8 mouse cellular contexts compared by ENCODE assay signal in genomic region chr1:134962821-134963220, GRCm38 (mm10). TPM values are rescaled to one million over a fixed set of nuclear protein-coding genes. Genes with fewer than 3 reads are reported as not detected.
A peak's percentile ranks its signal among the peaks of the same experiment; 100 is the strongest.
DNase-seq lines count a peak whose midpoint lies in the region; ATAC-seq and TF ChIP-seq lines count a peak whose summit lies in the region.

No protein-coding gene starts in this region.

- H3K27me3 ChIP-seq in forebrain, embryonic 16.5 days (replicated peaks; ENCODE audit: control insufficient read depth, insufficient read depth, low read length), result 0 out of 2 replicates have a peak, but pooled peaks cover 2% of the 10 kb centered on the region
- H3K27me3 ChIP-seq in limb, embryonic 12.5 days, result no peaks in the 10 kb centered on the region
- no peaks in the 10 kb centered on the region for H3K27me3 ChIP-seq in midbrain, postnatal 0 days (ENCODE audit: insufficient read depth, low read length)

- intact Hi-C loops in left cerebral cortex, postnatal 36 days (cut with DNase I), result no loop called here

- H3K4me1 ChIP-seq in forebrain, embryonic 16.5 days (replicated peaks; ENCODE audit: control insufficient read depth, insufficient read depth, low read length), result peaks cover 7% of the 10 kb centered on the region; the same call in 1 of the 2 replicates
- peaks cover 11% of the 10 kb centered on the region for H3K4me1 ChIP-seq in limb, embryonic 12.5 days (replicated peaks)
- H3K4me1 ChIP-seq in midbrain, postnatal 0 days (ENCODE audit: insufficient read depth, low read length), result no peaks in the 10 kb centered on the region

- peak overlapping the region; percentile 69 for H3K4me3 ChIP-seq in forebrain, embryonic 16.5 days (replicated peaks; ENCODE audit: low read length)
- H3K4me3 ChIP-seq in limb, embryonic 12.5 days (replicated peaks), result peak overlapping the region; percentile 68
- H3K4me3 ChIP-seq in midbrain, postnatal 0 days (ENCODE audit: low read depth, low read length), result peak overlapping the region; percentile 65

- TF ChIP-seq CTCF in midbrain, postnatal 0 days (IDR thresholded peaks at IDR 0.05), result peak; percentile 48

- ATAC-seq in forebrain, embryonic 16.5 days, result peak; percentile 57
- ATAC-seq in limb, embryonic 12.5 days (ENCODE audit: insufficient number of reproducible peaks, insufficient read depth, low FRiP score, low TSS enrichment, low read depth), result 0 out of 2 replicates have a peak, but pooled peaks have one; percentile 34
- peak; percentile 68; the same call in 1 of the 2 replicates for ATAC-seq in midbrain, postnatal 0 days (ENCODE audit: low FRiP score)

- peak overlapping the region; percentile 59 for H3K9ac ChIP-seq in forebrain, embryonic 16.5 days (replicated peaks; ENCODE audit: low read depth, low read length)
- H3K9ac ChIP-seq in limb, embryonic 12.5 days (replicated peaks), result peak overlapping the region; percentile 57; the same call in 1 of the 2 replicates
- peak overlapping the region; percentile 44 for H3K9ac ChIP-seq in midbrain, postnatal 0 days (replicated peaks; ENCODE audit: low read length, poor library complexity, severe bottlenecking)

- DNase-seq in embryo, embryonic 11 days, result peak; percentile 28
- no peak for DNase-seq in embryo, embryonic 9.5 days (ENCODE audit: extremely low spot score)
- peak; percentile 45 for DNase-seq in T-cell, adult 2 months (ENCODE audit: low spot score)
- peak; percentile 37 for DNase-seq in midbrain, postnatal 0 days (ENCODE audit: low spot score)
- DNase-seq in layer of hippocampus, adult 8-10 months (ENCODE audit: low spot score in 2 of 2), result no peak
- DNase-seq in left cerebral cortex, postnatal 36 days (ENCODE audit: low spot score in 2 of 2), result no peak

- H3K9me3 ChIP-seq in forebrain, embryonic 16.5 days (ENCODE audit: control insufficient read depth, low read length), result no peaks in the 10 kb centered on the region
- H3K9me3 ChIP-seq in limb, embryonic 12.5 days, result no peaks in the 10 kb centered on the region
- H3K9me3 ChIP-seq in midbrain, postnatal 0 days (ENCODE audit: low read length), result no peaks in the 10 kb centered on the region

- no peaks in the 10 kb centered on the region for H3K36me3 ChIP-seq in forebrain, embryonic 16.5 days (ENCODE audit: control insufficient read depth, insufficient read depth)
- peaks cover 6% of the 10 kb centered on the region for H3K36me3 ChIP-seq in limb, embryonic 12.5 days
- no peaks in the 10 kb centered on the region for H3K36me3 ChIP-seq in midbrain, postnatal 0 days (ENCODE audit: insufficient read depth, low read length)

- peak overlapping the region; percentile 71 for H3K4me2 ChIP-seq in forebrain, embryonic 16.5 days (ENCODE audit: low read length)
- H3K4me2 ChIP-seq in limb, embryonic 12.5 days, result peak overlapping the region; percentile 69
- peak overlapping the region; percentile 68 for H3K4me2 ChIP-seq in midbrain, postnatal 0 days (ENCODE audit: low read depth, low read length, poor library complexity, severe bottlenecking)

- H3K27ac ChIP-seq in forebrain, embryonic 16.5 days (ENCODE audit: low read length), result no peak overlapping the region
- H3K27ac ChIP-seq in limb, embryonic 12.5 days, result peak overlapping the region; percentile 45; the same call in 1 of the 2 replicates
- H3K27ac ChIP-seq in midbrain, postnatal 0 days (ENCODE audit: low read depth, low read length), result no peak overlapping the region

- WGBS in forebrain, embryonic 16.5 days, result 3% methylated on average over 11 of the region's 11 CpGs
- 5% methylated on average over 11 of the region's 11 CpGs for WGBS in limb, embryonic 12.5 days
- 5% methylated on average over 11 of the region's 11 CpGs for WGBS in midbrain, postnatal 0 days

RNA-seq across cellular contexts. Expression of gene Ube2t, which starts 0.5 kb away (rescaled TPM):
- polyA plus RNA-seq in forebrain, embryonic 16.5 days (2015; fragmentation: Nextera tagmentation; extraction: Ambion mirVana), result 23.5 and 25.8 TPM in 2 replicates
- 40.7 and 45.6 TPM in 2 replicates for polyA plus RNA-seq in limb, embryonic 12.5 days (2016; fragmentation: Nextera tagmentation; extraction: Ambion mirVana)
- total RNA-seq in midbrain, postnatal 0 days (2014; rRNA removed), result 3.1 and 3.5 TPM in 2 replicates
- 3.8 and 5.3 TPM in 2 replicates for polyA plus RNA-seq in midbrain, postnatal 0 days (2015; fragmentation: Nextera tagmentation; extraction: Ambion mirVana)
- 1 to 10 TPM in 3 of 4 experiments, under 1 TPM in 1; 0.99 to 3.1 (median 2.0) TPM for total RNA-seq in layer of hippocampus, adult 8-10 months (2022)
- total RNA-seq in left cerebral cortex, postnatal 36 days (2021), result 1 to 10 TPM; 2.4 to 4.2 TPM

RNA-seq across cellular contexts. Expression of gene Ppp1r12b, which starts 7.1 kb away (rescaled TPM):
- polyA plus RNA-seq in forebrain, embryonic 16.5 days (2015; fragmentation: Nextera tagmentation; extraction: Ambion mirVana), result 15.2 and 17.5 TPM in 2 replicates
- 7.7 and 8.5 TPM in 2 replicates for polyA plus RNA-seq in limb, embryonic 12.5 days (2016; fragmentation: Nextera tagmentation; extraction: Ambion mirVana)
- 37.7 and 43.8 TPM in 2 replicates for total RNA-seq in midbrain, postnatal 0 days (2014; rRNA removed)
- polyA plus RNA-seq in midbrain, postnatal 0 days (2015; fragmentation: Nextera tagmentation; extraction: Ambion mirVana), result 9.1 and 11.3 TPM in 2 replicates
- total RNA-seq in layer of hippocampus, adult 8-10 months (2022), result 10 to 100 TPM; 66.6 to 80.1 (median 73.2) TPM
- 10 to 100 TPM; 75.6 to 88.7 TPM for total RNA-seq in left cerebral cortex, postnatal 36 days (2021)

Comparison
In these comparisons a context has a peak if more than half of its experiments do, and no peak if none do; other contexts are left out.
1. DNase-seq: peak in embryo, embryonic 11 days (single experiment), T-cell, adult 2 months (single experiment) and midbrain, postnatal 0 days (single experiment); none in embryo, embryonic 9.5 days (single experiment), layer of hippocampus, adult 8-10 months (0 of 2) and left cerebral cortex, postnatal 36 days (0 of 2).
2. Peak in every context shown above with its lines, with median percentiles within 50 percentile points of each other: ATAC-seq, H3K4me2 ChIP-seq, H3K4me3 ChIP-seq and H3K9ac ChIP-seq.